Mouse (Mus musculus) embryonic facial prominence, embryonic 15.5 days (tissue): ENCODE measurements around the gene Kdsr. TPM values are rescaled to one million over a fixed set of nuclear protein-coding genes. Genes with fewer than 3 reads are reported as not detected.

Source experiments
- ATAC-seq: fragments of 200-750 bp; cut with Nextera tagmentation; 2 replicates; pipeline ENCODE4 v1.8.0; 2017; ENCODE audit warnings: low read depth, moderate TSS enrichment; ENCODE audit not compliant: insufficient number of reproducible peaks, low FRiP score, low TSS enrichment
- H3K27ac ChIP-seq: fragments of 300-500 bp; sonication (generic); replicated peaks from 2 replicates; pipeline ENCODE4 v1.5.1; 2015; ENCODE audit warnings: mild to moderate bottlenecking, inconsistent platforms
- H3K27me3 ChIP-seq: fragments of 300-500 bp; sonication (generic); 2 replicates; pipeline ENCODE4 v1.6.1; 2015; ENCODE audit warnings: inconsistent platforms
- H3K36me3 ChIP-seq: fragments of 300-500 bp; sonication (generic); 2 replicates; pipeline ENCODE4 v1.6.1; 2015; ENCODE audit warnings: mild to moderate bottlenecking, inconsistent platforms
- H3K4me1 ChIP-seq: fragments of 300-500 bp; sonication (generic); 2 replicates; pipeline ENCODE4 v1.6.1; 2015; ENCODE audit warnings: inconsistent platforms
- H3K4me2 ChIP-seq: fragments of 300-500 bp; sonication (generic); replicated peaks from 2 replicates; pipeline ENCODE4 v1.6.1; 2015; ENCODE audit warnings: mild to moderate bottlenecking, inconsistent platforms
- H3K4me3 ChIP-seq: fragments of 300-500 bp; sonication (generic); replicated peaks from 2 replicates; pipeline ENCODE4 v1.5.1; 2015; ENCODE audit warnings: mild to moderate bottlenecking, inconsistent platforms
- H3K9ac ChIP-seq: fragments of 300-500 bp; sonication (generic); 2 replicates; pipeline ENCODE4 v1.6.1; 2015; ENCODE audit warnings: inconsistent platforms
- H3K9me3 ChIP-seq: fragments of 300-500 bp; sonication (generic); replicated peaks from 2 replicates; pipeline ENCODE4 v1.6.1; 2016; ENCODE audit warnings: inconsistent platforms
- WGBS: fragments of 180-500 bp; shearing (Covaris S2); methylation state at CpG from one replicate; pipeline ENCODE4 v1.1.7; 2015; 5-methylcytosine and 5-hydroxymethylcytosine counted together
- polyA plus RNA-seq: library from polyadenylated mRNA; unstranded; fragments of >200 nt; fragmentation: Nextera tagmentation; extraction: Ambion mirVana; gene quantifications from 2 replicates; pipeline ENCODE4 v1.2.1, GENCODE M21; 2015

The Kdsr gene
- 18.0 and 18.1 TPM in 2 replicates for polyA plus RNA-seq

- peak; percentile 99 for ATAC-seq
Measured at GRCm38 (mm10) chr1:106759572-106760435, at the start of gene Kdsr. Kdsr (minus strand) TSS chr1:106759727.

GRCm38 (mm10) chr1:106799931-106800330, 40.4 kb upstream of the Kdsr start:
- Histone ChIP-seq H3K36me3 (no peaks in the 10 kb centered on the region), H3K4me2 (no peak overlapping the region), H3K27ac (no peak overlapping the region), H3K9ac (no peak overlapping the region), H3K4me1 (peaks cover 4% of the 10 kb centered on the region), H3K9me3 (no peaks in the 10 kb centered on the region), H3K27me3 (no peaks in the 10 kb centered on the region), H3K4me3 (no peak overlapping the region)
- 86% methylated on average over 3 of the region's 3 CpGs for WGBS
- ATAC-seq, result no peak

More at GRCm38 (mm10) chr1:106759572-106760435, at the start of gene Kdsr:
- Histone ChIP-seq H3K4me1 (peaks cover 12% of the 10 kb centered on the region), H3K36me3 (0 out of 2 replicates have a peak, but pooled peaks cover 8% of the 10 kb centered on the region), H3K27me3 (no peaks in the 10 kb centered on the region), H3K9ac (peak within 1 kb of the TSS; percentile 70), H3K9me3 (no peaks in the 10 kb centered on the region), H3K4me3 (peak within 1 kb of the TSS; percentile 84), H3K4me2 (peak within 1 kb of the TSS; percentile 95), H3K27ac (peak within 1 kb of the TSS; percentile 94)
- WGBS, result 2% methylated on average over 51 of the region's 51 CpGs

GRCm38 (mm10) chr1:106799406-106799805, 39.9 kb upstream of the Kdsr start:
- ATAC-seq, result no peak
- Histone ChIP-seq H3K4me3 (no peak overlapping the region), H3K27me3 (no peaks in the 10 kb centered on the region), H3K9me3 (no peaks in the 10 kb centered on the region), H3K27ac (no peak overlapping the region), H3K4me2 (no peak overlapping the region), H3K9ac (no peak overlapping the region), H3K4me1 (peaks cover 4% of the 10 kb centered on the region), H3K36me3 (no peaks in the 10 kb centered on the region)
- 41% methylated on average over 1 of the region's 1 CpGs for WGBS

- Histone ChIP-seq H3K4me3 (peak overlapping the region; percentile 98), H3K9ac (no peak overlapping the region), H3K9me3 (no peaks in the 10 kb centered on the region), H3K27ac (peak overlapping the region; percentile 96; the same call in 1 of the 2 replicates), H3K4me2 (peak overlapping the region; percentile 62), H3K36me3 (no peaks in the 10 kb centered on the region), H3K27me3 (no peaks in the 10 kb centered on the region), H3K4me1 (peaks cover 4% of the 10 kb centered on the region)
- no peak for ATAC-seq
- 63% methylated on average over 7 of the region's 7 CpGs for WGBS
Measured at GRCm38 (mm10) chr1:106796987-106797779, 37.7 kb upstream of the Kdsr start.

GRCm38 (mm10) chr1:106796542-106796924, 37.0 kb upstream of the Kdsr start, which contains the start of gene Vps4b:
Vps4b (minus strand) TSS chr1:106796728.
- under 1% methylated on average over 23 of the region's 23 CpGs for WGBS
- peak; percentile 99 for ATAC-seq
- Histone ChIP-seq H3K4me2 (peak within 1 kb of the TSS; percentile 62), H3K9me3 (no peaks in the 10 kb centered on the region), H3K27me3 (no peaks in the 10 kb centered on the region), H3K4me3 (peak within 1 kb of the TSS; percentile 98), H3K9ac (peak within 1 kb of the TSS; percentile 99), H3K36me3 (no peaks in the 10 kb centered on the region), H3K4me1 (peaks cover 4% of the 10 kb centered on the region), H3K27ac (peak within 1 kb of the TSS; percentile 96)

GRCm38 (mm10) chr1:106795634-106796541, 36.4 kb upstream of the Kdsr start:
- Histone ChIP-seq H3K27me3 (no peaks in the 10 kb centered on the region), H3K9ac (peak overlapping the region; percentile 99), H3K36me3 (no peaks in the 10 kb centered on the region), H3K4me1 (peaks cover 4% of the 10 kb centered on the region), H3K4me2 (peak overlapping the region; percentile 62), H3K27ac (peak overlapping the region; percentile 96), H3K4me3 (peak overlapping the region; percentile 98), H3K9me3 (no peaks in the 10 kb centered on the region)
- peak; percentile 86 for ATAC-seq
- 3% methylated on average over 48 of the region's 51 CpGs for WGBS

- Histone ChIP-seq H3K4me2 (no peak overlapping the region), H3K9me3 (no peaks in the 10 kb centered on the region), H3K9ac (no peak overlapping the region), H3K36me3 (peaks cover 72% of the 10 kb centered on the region), H3K4me1 (no peaks in the 10 kb centered on the region), H3K4me3 (no peak overlapping the region), H3K27me3 (no peaks in the 10 kb centered on the region), H3K27ac (no peak overlapping the region)
- WGBS, result 91% methylated on average over 4 of the region's 4 CpGs
- ATAC-seq, result no peak
Measured at GRCm38 (mm10) chr1:106774896-106775295, 15.4 kb upstream of the Kdsr start.

GRCm38 (mm10) chr1:106774092-106774491, 14.6 kb upstream of the Kdsr start:
- no peak overlapping the region for H3K4me3 ChIP-seq
- 91% methylated on average over 9 of the region's 9 CpGs for WGBS
- H3K4me1 ChIP-seq, result no peaks in the 10 kb centered on the region
- no peak overlapping the region for H3K4me2 ChIP-seq
- H3K27ac ChIP-seq, result no peak overlapping the region
- peaks cover 70% of the 10 kb centered on the region for H3K36me3 ChIP-seq
- no peak overlapping the region for H3K9ac ChIP-seq
- H3K27me3 ChIP-seq, result no peaks in the 10 kb centered on the region
- no peaks in the 10 kb centered on the region for H3K9me3 ChIP-seq
- ATAC-seq, result no peak

GRCm38 (mm10) chr1:106768773-106769172, 9.2 kb upstream of the Kdsr start:
- ATAC-seq, result no peak
- no peak overlapping the region for H3K4me2 ChIP-seq
- no peaks in the 10 kb centered on the region for H3K27me3 ChIP-seq
- no peak overlapping the region for H3K27ac ChIP-seq
- no peak overlapping the region for H3K9ac ChIP-seq
- peaks cover 52% of the 10 kb centered on the region for H3K36me3 ChIP-seq
- H3K4me1 ChIP-seq, result no peaks in the 10 kb centered on the region
- H3K9me3 ChIP-seq, result no peaks in the 10 kb centered on the region
- H3K4me3 ChIP-seq, result no peak overlapping the region

- H3K4me3 ChIP-seq, result no peak overlapping the region
- WGBS, result 84% methylated on average over 8 of the region's 8 CpGs
- no peaks in the 10 kb centered on the region for H3K4me1 ChIP-seq
- H3K4me2 ChIP-seq, result no peak overlapping the region
- H3K9me3 ChIP-seq, result no peaks in the 10 kb centered on the region
- no peak overlapping the region for H3K9ac ChIP-seq
- peaks cover 40% of the 10 kb centered on the region for H3K36me3 ChIP-seq
- no peaks in the 10 kb centered on the region for H3K27me3 ChIP-seq
- ATAC-seq, result no peak
- H3K27ac ChIP-seq, result no peak overlapping the region
Measured at GRCm38 (mm10) chr1:106765771-106766170, 6.2 kb upstream of the Kdsr start.
